Mouse (Mus musculus): ENCODE results near the gene Ggt6. TPM values are rescaled to one million over a fixed set of nuclear protein-coding genes. Genes with fewer than 3 reads are reported as not detected.

Ggt6 gene
- total and polyA plus RNA-seq, 3 experiments = 0.04 TPM; not detected in 2

- Histone ChIP-seq H3K4me3 (ENCODE audit: control insufficient read depth in 1 of 2, insufficient read depth in 1 of 2, low read depth in 2 of 2, low read length in 2 of 2) (no peak overlapping the region), H3K79me2 (ENCODE audit: control insufficient read depth, insufficient read depth, low read length, poor library complexity) (no peaks in the 10 kb centered on the region), H3K27me3 (ENCODE audit: control insufficient read depth in 1 of 2, insufficient read depth in 2 of 2, low read length in 2 of 2) (no peaks in the 10 kb centered on the region), H3K27ac (ENCODE audit: control insufficient read depth, low read depth, low read length) (no peak overlapping the region), H3K9ac (ENCODE audit: control insufficient read depth, low read depth, low read length, poor library complexity, severe bottlenecking) (no peak overlapping the region), H3K36me3 (ENCODE audit: control insufficient read depth in 1 of 2, insufficient read depth in 2 of 2, low read length in 2 of 2) (peaks cover 0 to 18% of the 10 kb centered on the region in 2 experiments; a peak in 2 of 4 replicates), H3K9me3 (replicated peaks; ENCODE audit: insufficient read depth, low read length) (no peaks in the 10 kb centered on the region), H3K4me1 (ENCODE audit: control insufficient read depth in 1 of 2, insufficient read depth in 2 of 2, low read length in 2 of 2) (peaks cover 10 to 28% of the 10 kb centered on the region in 2 experiments)
- DNase-seq (ENCODE audit: low read depth, low spot score) = no peak
- no peak for TF ChIP-seq CHD1 (IDR thresholded peaks at IDR 0.05; ENCODE audit: low read depth, low read length)
- TF ChIP-seq USF1 (IDR thresholded peaks at IDR 0.05; ENCODE audit: low read depth, low read length) = no peak
- no peak for TF ChIP-seq USF2 (IDR thresholded peaks at IDR 0.05; ENCODE audit: borderline replicate concordance in 1 of 2, insufficient read depth in 1 of 2, low read depth in 1 of 2, low read length in 2 of 2)
- no peak for TF ChIP-seq SMC3 (IDR thresholded peaks at IDR 0.05; ENCODE audit: low read depth, low read length)
- TF ChIP-seq MEF2A (IDR thresholded peaks at IDR 0.05; ENCODE audit: extremely low read depth, insufficient replicate concordance, low read depth, low read length, poor library complexity, severe bottlenecking) = no peak
- no peak for TF ChIP-seq MYC (IDR thresholded peaks at IDR 0.05; ENCODE audit: low read depth, low read length)
- TF ChIP-seq BHLHE40 (IDR thresholded peaks at IDR 0.05; ENCODE audit: borderline replicate concordance, low read depth, low read length) = no peak
- no peak for TF ChIP-seq MAZ (IDR thresholded peaks at IDR 0.05; ENCODE audit: low read depth, low read length)
- TF ChIP-seq MYB (IDR thresholded peaks at IDR 0.05; ENCODE audit: low read depth, low read length) = no peak
- TF ChIP-seq JUND (IDR thresholded peaks at IDR 0.05; ENCODE audit: low read depth, low read length) = no peak
- no peak for TF ChIP-seq TAL1 (IDR thresholded peaks at IDR 0.05; ENCODE audit: low read length)
- no peak for TF ChIP-seq MAFK (IDR thresholded peaks at IDR 0.05; ENCODE audit: borderline replicate concordance, low read depth, low read length)
These were observed 16.3 kb upstream of the Ggt6 start for GRCm38 (mm10) chr11:72419006-72419405.

- H3K27me3 ChIP-seq (ENCODE audit: control insufficient read depth in 1 of 2, insufficient read depth in 2 of 2, low read length in 2 of 2) = no peaks in the 10 kb centered on the region
- peaks cover 10 to 17% of the 10 kb centered on the region in 2 experiments for H3K4me1 ChIP-seq (ENCODE audit: control insufficient read depth in 1 of 2, insufficient read depth in 2 of 2, low read length in 2 of 2)
- DNase-seq (ENCODE audit: low read depth, low spot score) = no peak
- no peak overlapping the region for H3K27ac ChIP-seq (ENCODE audit: control insufficient read depth, low read depth, low read length)
- no peak overlapping the region for H3K4me3 ChIP-seq (ENCODE audit: control insufficient read depth in 1 of 2, insufficient read depth in 1 of 2, low read depth in 2 of 2, low read length in 2 of 2)
- peaks cover 0 to 11% of the 10 kb centered on the region in 2 experiments; a peak in 2 of 4 replicates for H3K36me3 ChIP-seq (ENCODE audit: control insufficient read depth in 1 of 2, insufficient read depth in 2 of 2, low read length in 2 of 2)
- no peaks in the 10 kb centered on the region for H3K79me2 ChIP-seq (ENCODE audit: control insufficient read depth, insufficient read depth, low read length, poor library complexity)
- no peaks in the 10 kb centered on the region for H3K9me3 ChIP-seq (replicated peaks; ENCODE audit: insufficient read depth, low read length)
- TF ChIP-seq MAX (IDR thresholded peaks at IDR 0.05; ENCODE audit: low read length) = no peak
- TF ChIP-seq POLR2AphosphoS5 (IDR thresholded peaks at IDR 0.05; ENCODE audit: borderline replicate concordance, low read depth, low read length) = no peak
- TF ChIP-seq ETS1 (IDR thresholded peaks at IDR 0.05; ENCODE audit: low read depth, low read length) = no peak
- TF ChIP-seq MAFK (IDR thresholded peaks at IDR 0.05; ENCODE audit: borderline replicate concordance, low read depth, low read length) = no peak
- no peak for TF ChIP-seq MYB (IDR thresholded peaks at IDR 0.05; ENCODE audit: low read depth, low read length)
- no peak for TF ChIP-seq RCOR1 (IDR thresholded peaks at IDR 0.05; ENCODE audit: low read depth, low read length)
- TF ChIP-seq EP300 (IDR thresholded peaks at IDR 0.05; ENCODE audit: low read depth in 1 of 2, low read length in 2 of 2) = no peak
- no peak for TF ChIP-seq NELFE (IDR thresholded peaks at IDR 0.05; ENCODE audit: low read depth, low read length)
- no peak for TF ChIP-seq MXI1 (IDR thresholded peaks at IDR 0.05; ENCODE audit: low read depth, low read length)
- TF ChIP-seq TCF12 (IDR thresholded peaks at IDR 0.05; ENCODE audit: low read depth, low read length) = no peak
- no peak for TF ChIP-seq CHD2 (IDR thresholded peaks at IDR 0.05; ENCODE audit: low read length)
- no peak overlapping the region for H3K9ac ChIP-seq (ENCODE audit: control insufficient read depth, low read depth, low read length, poor library complexity, severe bottlenecking)
These were observed 14.7 kb upstream of the Ggt6 start for GRCm38 (mm10) chr11:72420460-72421122.

All from MEL (cell line).